Mouse (Mus musculus) forebrain, embryonic 13.5 days (tissue): ENCODE data around the gene Tex2. TPM values are rescaled to one million over a fixed set of nuclear protein-coding genes. Genes with fewer than 3 reads are reported as not detected.

ENCODE experiments used
- ATAC-seq: fragments of 200-750 bp; cut with Nextera tagmentation; 2 replicates; pipeline ENCODE4 v1.8.0; 2017
- H3K27ac ChIP-seq: fragments of 300-500 bp; sonication (generic); 2 replicates; pipeline ENCODE4 v1.5.1; 2015; ENCODE audit warnings: inconsistent platforms, mild to moderate bottlenecking, moderate library complexity
- H3K27me3 ChIP-seq: fragments of 300-500 bp; sonication (generic); 2 replicates; pipeline ENCODE4 v1.6.1; 2015; ENCODE audit warnings: mild to moderate bottlenecking, inconsistent platforms
- H3K36me3 ChIP-seq: fragments of 300-500 bp; sonication (generic); 2 replicates; pipeline ENCODE4 v1.6.1; 2015; ENCODE audit warnings: mild to moderate bottlenecking, inconsistent platforms; ENCODE audit not compliant: poor library complexity, severe bottlenecking
- H3K4me1 ChIP-seq: fragments of 300-500 bp; sonication (generic); 2 replicates; pipeline ENCODE4 v1.6.1; 2015; ENCODE audit warnings: inconsistent platforms
- H3K4me2 ChIP-seq: fragments of 300-500 bp; sonication (generic); 2 replicates; pipeline ENCODE4 v1.6.1; 2015; ENCODE audit warnings: inconsistent platforms, mild to moderate bottlenecking, moderate library complexity
- H3K4me3 ChIP-seq: fragments of 300-500 bp; sonication (generic); 2 replicates; pipeline ENCODE4 v1.5.1; 2015; ENCODE audit warnings: mild to moderate bottlenecking, inconsistent platforms
- H3K9ac ChIP-seq: fragments of 300-500 bp; sonication (generic); 2 replicates; pipeline ENCODE4 v1.6.1; 2015; ENCODE audit warnings: mild to moderate bottlenecking, inconsistent platforms
- H3K9me3 ChIP-seq: fragments of 300-500 bp; sonication (generic); replicated peaks from 2 replicates; pipeline ENCODE4 v1.6.1; 2016; ENCODE audit warnings: inconsistent platforms
- WGBS: fragments of 180-500 bp; shearing (Covaris S2); methylation state at CpG from one replicate; pipeline ENCODE4 v1.1.7; 2015; 5-methylcytosine and 5-hydroxymethylcytosine counted together
- polyA plus RNA-seq: library from polyadenylated mRNA; unstranded; fragments of >200 nt; fragmentation: Nextera tagmentation; extraction: Ambion mirVana; gene quantifications from 2 replicates; pipeline ENCODE4 v1.2.1, GENCODE M21; 2015

Gene Tex2
- polyA plus RNA-seq, 1 experiment from 2014 or later, result 9.6 TPM

GRCm38 (mm10) chr11:106529786-106530185 lies 83.4 kb downstream of the Tex2 start:
- H3K27ac ChIP-seq, result no peak overlapping the region
- H3K4me1 ChIP-seq, result no peaks in the 10 kb centered on the region; the same call in 1 of the 2 replicates
- H3K4me3 ChIP-seq, result no peak overlapping the region
- 88% methylated on average over 5 of the region's 5 CpGs for WGBS
- H3K27me3 ChIP-seq, result no peaks in the 10 kb centered on the region
- peaks cover 10% of the 10 kb centered on the region for H3K36me3 ChIP-seq
- ATAC-seq, result no peak
- H3K9me3 ChIP-seq, result no peaks in the 10 kb centered on the region
- H3K4me2 ChIP-seq, result no peak overlapping the region
- no peak overlapping the region for H3K9ac ChIP-seq

- no peaks in the 10 kb centered on the region for H3K9me3 ChIP-seq
- H3K27me3 ChIP-seq, result no peaks in the 10 kb centered on the region
- H3K36me3 ChIP-seq, result peaks cover 10% of the 10 kb centered on the region
- no peak for ATAC-seq
- no peak overlapping the region for H3K9ac ChIP-seq
- no peak overlapping the region for H3K27ac ChIP-seq
- no peaks in the 10 kb centered on the region; the same call in 1 of the 2 replicates for H3K4me1 ChIP-seq
- WGBS, result 80% methylated on average over 4 of the region's 4 CpGs
- no peak overlapping the region for H3K4me2 ChIP-seq
- no peak overlapping the region for H3K4me3 ChIP-seq
Observed at GRCm38 (mm10) chr11:106529113-106529512, 84.1 kb downstream of the Tex2 start.

GRCm38 (mm10) chr11:106527926-106528325 lies 85.3 kb downstream of the Tex2 start:
- Histone ChIP-seq H3K4me2 (no peak overlapping the region), H3K4me3 (no peak overlapping the region), H3K4me1 (no peaks in the 10 kb centered on the region; the same call in 1 of the 2 replicates), H3K27me3 (no peaks in the 10 kb centered on the region), H3K9ac (no peak overlapping the region), H3K36me3 (peaks cover 10% of the 10 kb centered on the region), H3K9me3 (no peaks in the 10 kb centered on the region), H3K27ac (no peak overlapping the region)
- no peak for ATAC-seq
- WGBS, result 16% methylated on average over 1 of the region's 1 CpGs

GRCm38 (mm10) chr11:106527147-106527821 lies 85.9 kb downstream of the Tex2 start:
- Histone ChIP-seq H3K4me3 (no peak overlapping the region), H3K4me2 (no peak overlapping the region), H3K27me3 (no peaks in the 10 kb centered on the region), H3K27ac (no peak overlapping the region), H3K9me3 (no peaks in the 10 kb centered on the region), H3K9ac (no peak overlapping the region), H3K36me3 (peaks cover 7% of the 10 kb centered on the region), H3K4me1 (no peaks in the 10 kb centered on the region; the same call in 1 of the 2 replicates)
- 39% methylated on average over 10 of the region's 10 CpGs for WGBS
- no peak for ATAC-seq

GRCm38 (mm10) chr11:106522538-106522937 lies 90.7 kb downstream of the Tex2 start:
- H3K9ac ChIP-seq, result no peak overlapping the region
- H3K27me3 ChIP-seq, result no peaks in the 10 kb centered on the region
- H3K4me2 ChIP-seq, result no peak overlapping the region
- WGBS, result 40% methylated on average over 3 of the region's 3 CpGs
- H3K9me3 ChIP-seq, result no peaks in the 10 kb centered on the region
- no peak for ATAC-seq
- no peak overlapping the region for H3K27ac ChIP-seq
- peaks cover 13% of the 10 kb centered on the region for H3K4me1 ChIP-seq
- H3K4me3 ChIP-seq, result no peak overlapping the region
- H3K36me3 ChIP-seq, result no peaks in the 10 kb centered on the region; the same call in 1 of the 2 replicates

- H3K4me1 ChIP-seq, result peaks cover 13% of the 10 kb centered on the region
- H3K4me2 ChIP-seq, result no peak overlapping the region
- H3K27me3 ChIP-seq, result no peaks in the 10 kb centered on the region
- H3K36me3 ChIP-seq, result no peaks in the 10 kb centered on the region; the same call in 1 of the 2 replicates
- no peak for ATAC-seq
- no peaks in the 10 kb centered on the region for H3K9me3 ChIP-seq
- 41% methylated on average over 4 of the region's 4 CpGs for whole genome bisulfite sequencing
- H3K4me3 ChIP-seq, result no peak overlapping the region
- H3K9ac ChIP-seq, result no peak overlapping the region
- no peak overlapping the region for H3K27ac ChIP-seq
Observed at GRCm38 (mm10) chr11:106521612-106522011, 91.6 kb downstream of the Tex2 start.

GRCm38 (mm10) chr11:106520404-106520803 lies 92.8 kb downstream of the Tex2 start:
- ATAC-seq, result no peak
- Histone ChIP-seq H3K9ac (no peak overlapping the region), H3K9me3 (no peaks in the 10 kb centered on the region), H3K4me3 (no peak overlapping the region), H3K4me1 (peaks cover 13% of the 10 kb centered on the region), H3K27ac (no peak overlapping the region), H3K27me3 (no peaks in the 10 kb centered on the region), H3K4me2 (no peak overlapping the region), H3K36me3 (no peaks in the 10 kb centered on the region; the same call in 1 of the 2 replicates)
- 26% methylated on average over 3 of the region's 3 CpGs for WGBS

- 45% methylated on average over 4 of the region's 4 CpGs for WGBS
- H3K27me3 ChIP-seq, result no peaks in the 10 kb centered on the region
- H3K4me2 ChIP-seq, result no peak overlapping the region
- H3K36me3 ChIP-seq, result no peaks in the 10 kb centered on the region
- H3K4me1 ChIP-seq, result peaks cover 13% of the 10 kb centered on the region
- H3K9ac ChIP-seq, result no peak overlapping the region
- H3K9me3 ChIP-seq, result no peaks in the 10 kb centered on the region
- no peak overlapping the region for H3K27ac ChIP-seq
- no peak for ATAC-seq
- no peak overlapping the region for H3K4me3 ChIP-seq
Observed at GRCm38 (mm10) chr11:106519519-106519918, 93.7 kb downstream of the Tex2 start.

- 40% methylated on average over 4 of the region's 4 CpGs for WGBS
Observed at GRCm38 (mm10) chr11:106518391-106518790, 94.8 kb downstream of the Tex2 start.

GRCm38 (mm10) chr11:106515079-106515745 lies 98.0 kb downstream of the Tex2 start:
- WGBS, result 80% methylated on average over 16 of the region's 16 CpGs

More at GRCm38 (mm10) chr11:106518391-106518790, 94.8 kb downstream of the Tex2 start:
- Histone ChIP-seq H3K9ac (no peak overlapping the region), H3K4me1 (peaks cover 13% of the 10 kb centered on the region), H3K27me3 (no peaks in the 10 kb centered on the region), H3K4me3 (no peak overlapping the region), H3K36me3 (no peaks in the 10 kb centered on the region), H3K27ac (no peak overlapping the region), H3K9me3 (no peaks in the 10 kb centered on the region), H3K4me2 (no peak overlapping the region)
- no peak for ATAC-seq

GRCm38 (mm10) chr11:106514446-106514845 lies 98.8 kb downstream of the Tex2 start:
- no peak for ATAC-seq
- Histone ChIP-seq H3K36me3 (peaks cover 17% of the 10 kb centered on the region; the same call in 1 of the 2 replicates), H3K27ac (no peak overlapping the region), H3K4me2 (no peak overlapping the region), H3K27me3 (no peaks in the 10 kb centered on the region), H3K4me1 (no peaks in the 10 kb centered on the region), H3K4me3 (no peak overlapping the region), H3K9ac (no peak overlapping the region; the same call in 1 of the 2 replicates), H3K9me3 (no peaks in the 10 kb centered on the region)
- 60% methylated on average over 5 of the region's 5 CpGs for WGBS

More at GRCm38 (mm10) chr11:106515079-106515745, 98.0 kb downstream of the Tex2 start:
- ATAC-seq, result no peak
- Histone ChIP-seq H3K9me3 (no peaks in the 10 kb centered on the region), H3K36me3 (peaks cover 13% of the 10 kb centered on the region; the same call in 1 of the 2 replicates), H3K4me3 (no peak overlapping the region), H3K27me3 (no peaks in the 10 kb centered on the region), H3K4me1 (peaks cover under 1% of the 10 kb centered on the region; the same call in 1 of the 2 replicates), H3K9ac (no peak overlapping the region), H3K27ac (no peak overlapping the region), H3K4me2 (no peak overlapping the region)

GRCm38 (mm10) chr11:106513166-106513565 lies 100.1 kb downstream of the Tex2 start:
- H3K4me2 ChIP-seq, result no peak overlapping the region
- H3K36me3 ChIP-seq, result peaks cover 29% of the 10 kb centered on the region
- no peaks in the 10 kb centered on the region for H3K4me1 ChIP-seq
- no peaks in the 10 kb centered on the region for H3K9me3 ChIP-seq
- ATAC-seq, result no peak
- 41% methylated on average over 2 of the region's 2 CpGs for WGBS
- H3K27me3 ChIP-seq, result no peaks in the 10 kb centered on the region
- no peak overlapping the region for H3K4me3 ChIP-seq
- no peak overlapping the region for H3K9ac ChIP-seq
- no peak overlapping the region for H3K27ac ChIP-seq
